Mouse (Mus musculus) cerebral cortex, adult 2 months (tissue): ENCODE measurements around the gene Nckap5l.

Source experiments
- WGBS: fragments of 180-500 bp; shearing (Covaris S2); methylation state at CpG from one replicate; pipeline ENCODE4 v1.1.7; 2018; 5-methylcytosine and 5-hydroxymethylcytosine counted together

Nckap5l gene

DNA sequence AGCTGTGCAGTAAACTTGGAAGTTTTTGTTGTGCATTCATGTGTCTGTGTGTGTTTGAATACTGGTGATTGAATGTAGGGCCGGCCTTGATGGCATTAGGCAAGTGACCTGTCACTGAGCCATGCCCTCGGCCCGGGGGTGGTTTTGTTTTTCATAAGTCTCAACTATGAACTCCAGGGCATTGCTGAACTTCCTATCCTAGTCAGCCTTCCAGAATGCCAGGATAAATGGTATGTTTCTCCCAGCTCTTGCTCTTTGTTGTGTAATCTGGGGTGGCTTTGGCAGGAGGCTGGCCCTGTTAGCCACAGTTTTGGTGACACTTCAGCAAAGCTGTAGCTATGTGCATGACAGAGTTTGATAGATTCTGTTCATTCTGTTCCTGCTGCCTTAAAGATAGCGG is 60.7 kb downstream of the Nckap5l start:
- WGBS: 40% methylated on average over 4 of the region's 4 CpGs

DNA sequence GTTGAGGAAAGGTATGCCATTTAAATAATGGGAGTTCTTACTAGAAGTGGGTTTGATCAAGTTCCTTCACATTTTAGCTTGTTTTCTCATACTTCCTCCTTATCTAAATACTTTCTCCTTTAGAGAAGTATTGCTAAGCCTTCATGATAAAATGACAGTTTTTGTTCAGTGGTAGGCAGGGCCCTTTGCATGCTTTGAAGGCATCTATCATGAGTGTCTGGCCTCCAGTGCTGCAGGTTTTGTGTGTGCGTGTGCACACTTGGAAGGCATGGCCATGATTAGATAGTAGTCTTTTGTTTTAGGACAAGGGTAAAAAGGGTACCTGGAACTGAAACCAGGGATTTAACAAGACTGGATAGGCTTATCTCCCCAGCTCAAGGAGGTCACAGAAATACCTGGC is 61.1 kb downstream of the Nckap5l start:
- 49% methylated on average over 1 of the region's 1 CpGs for WGBS

DNA sequence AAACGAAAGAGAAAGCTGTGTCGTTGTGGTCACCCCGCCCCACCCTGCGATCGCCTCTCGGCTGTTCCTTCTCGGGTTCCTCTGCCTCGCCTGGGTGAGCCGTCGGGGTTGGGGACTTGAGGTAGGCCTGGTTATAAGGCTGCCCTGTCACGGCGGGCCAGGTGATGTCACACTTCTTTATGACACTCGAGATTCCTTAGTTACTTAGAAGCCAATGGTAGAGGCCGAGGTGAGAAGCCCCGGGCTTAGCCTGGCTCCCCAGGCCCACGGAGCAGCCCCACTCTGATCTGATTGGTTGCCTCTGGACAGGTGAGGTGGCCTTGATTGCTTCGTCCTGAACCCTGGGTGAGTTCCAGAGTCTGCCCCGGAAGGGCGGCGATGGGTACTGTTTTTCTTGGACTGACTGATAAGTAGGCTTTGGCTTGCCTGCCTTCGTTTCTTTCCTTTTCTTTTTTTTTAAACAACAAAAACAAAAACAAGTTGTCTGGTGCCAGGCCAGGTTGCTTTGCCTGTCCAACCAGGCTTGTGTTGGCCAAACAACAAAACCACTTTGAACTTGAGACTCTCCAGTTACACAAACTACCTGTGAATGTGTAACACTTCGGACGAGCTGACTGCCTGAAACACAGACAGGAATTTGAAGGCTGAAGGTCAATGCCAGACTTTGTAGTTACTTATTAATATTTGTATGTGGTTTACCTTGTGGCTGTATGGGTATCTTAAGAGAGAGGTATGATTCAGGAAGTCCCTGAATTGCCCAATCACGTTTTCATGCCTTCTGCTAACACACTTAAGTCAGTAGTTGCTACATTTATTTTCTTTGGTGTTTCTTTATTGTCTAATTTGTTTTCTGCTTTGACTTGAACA is 63.9 kb downstream of the Nckap5l start:
- 2% methylated on average over 24 of the region's 24 CpGs for WGBS

GRCm38 (mm10) chr15:99392486-99393385 is 64.8 kb downstream of the Nckap5l start, which contains the start of gene Tmbim6:
Gene Tmbim6, plus strand, starts transcription at chr15:99392882.
- under 1% methylated on average over 51 of the region's 51 CpGs for WGBS

GRCm38 (mm10) chr15:99391975-99392374 is 65.6 kb downstream of the Nckap5l start:
- WGBS: 84% methylated on average over 6 of the region's 6 CpGs

DNA sequence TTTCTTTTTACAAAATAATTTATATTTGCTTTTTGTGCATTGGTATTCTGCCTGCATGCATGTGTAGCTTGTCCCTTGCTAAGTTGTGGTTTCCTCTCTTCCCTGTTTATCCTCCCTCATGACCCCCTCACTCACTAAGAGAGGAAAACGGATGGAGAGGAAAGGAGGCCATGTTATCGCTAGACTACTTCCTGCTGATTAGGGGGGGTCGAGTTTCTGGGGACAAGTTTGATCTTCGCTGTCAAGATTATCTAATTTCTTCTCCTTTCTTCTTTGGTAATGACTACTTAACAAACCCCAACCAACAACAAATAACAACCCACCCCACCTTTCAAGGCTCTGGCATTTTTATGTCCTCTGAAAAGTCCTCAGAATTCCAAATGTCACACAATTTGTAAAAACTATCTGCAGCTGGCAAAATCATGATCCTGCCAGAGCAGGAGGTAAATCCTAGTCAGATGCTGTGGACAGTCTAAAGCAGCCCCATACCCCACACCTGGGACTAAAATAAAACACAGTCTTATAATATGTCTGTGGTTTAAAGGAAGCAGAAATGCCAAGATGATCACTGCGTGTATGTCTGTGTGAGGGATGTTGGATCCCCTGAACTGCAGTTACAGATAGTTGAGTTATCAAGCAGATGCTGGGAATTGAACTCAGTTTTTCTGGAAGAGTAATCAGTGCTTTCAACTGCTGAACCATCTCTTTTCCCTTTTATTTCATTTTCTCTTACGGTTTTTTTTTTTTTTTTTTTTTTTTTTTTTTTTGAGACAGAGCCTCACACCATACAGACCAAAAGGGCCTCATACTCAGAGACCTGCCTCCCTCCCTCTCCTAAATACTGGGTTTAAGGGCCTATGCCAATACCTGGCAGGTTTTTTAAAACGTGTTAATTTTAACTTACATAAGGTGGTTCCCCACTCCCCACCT is 66.8 kb downstream of the Nckap5l start:
- 71% methylated on average over 7 of the region's 7 CpGs for WGBS

DNA sequence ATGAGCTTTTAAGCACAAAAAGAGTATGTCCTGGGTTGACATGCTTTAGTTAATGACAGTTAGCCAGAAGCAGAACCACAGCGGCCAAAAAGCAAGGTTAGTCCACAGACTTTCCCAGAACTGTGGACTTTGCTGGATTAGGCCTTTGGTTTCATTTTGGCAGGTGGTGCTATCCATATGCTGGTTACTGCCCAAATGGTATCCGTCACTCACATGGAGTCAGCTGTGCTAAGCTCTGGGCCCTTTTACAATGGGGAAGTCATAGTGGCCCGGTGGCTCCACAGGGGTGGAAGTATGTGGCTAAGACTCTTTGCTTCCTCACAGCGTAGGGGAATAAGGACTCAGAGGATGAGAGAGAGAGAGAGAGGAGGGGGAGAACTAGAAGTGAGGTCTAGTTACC is 69.6 kb downstream of the Nckap5l start:
- 62% methylated on average over 4 of the region's 4 CpGs for WGBS

DNA sequence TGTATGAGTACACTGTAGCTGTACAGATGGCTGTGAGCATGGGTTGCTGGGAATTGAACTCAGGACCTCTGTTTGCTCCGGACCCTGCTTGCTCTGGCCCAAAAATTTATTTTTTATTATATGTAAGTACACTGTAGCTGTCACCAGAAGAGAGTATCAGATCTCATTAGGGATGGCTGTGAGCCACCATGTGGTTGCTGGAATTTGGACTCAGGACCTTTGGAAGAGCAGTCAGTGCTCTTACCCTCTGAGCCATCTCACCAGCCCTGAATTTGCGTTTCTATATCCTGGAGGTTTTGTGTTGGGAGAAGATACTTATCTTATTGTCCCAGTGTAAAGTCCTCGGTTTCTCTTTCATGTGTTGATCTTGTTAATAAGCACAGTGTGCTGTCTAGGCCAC is 70.8 kb downstream of the Nckap5l start:
- WGBS: 87% methylated on average over 3 of the region's 3 CpGs

DNA sequence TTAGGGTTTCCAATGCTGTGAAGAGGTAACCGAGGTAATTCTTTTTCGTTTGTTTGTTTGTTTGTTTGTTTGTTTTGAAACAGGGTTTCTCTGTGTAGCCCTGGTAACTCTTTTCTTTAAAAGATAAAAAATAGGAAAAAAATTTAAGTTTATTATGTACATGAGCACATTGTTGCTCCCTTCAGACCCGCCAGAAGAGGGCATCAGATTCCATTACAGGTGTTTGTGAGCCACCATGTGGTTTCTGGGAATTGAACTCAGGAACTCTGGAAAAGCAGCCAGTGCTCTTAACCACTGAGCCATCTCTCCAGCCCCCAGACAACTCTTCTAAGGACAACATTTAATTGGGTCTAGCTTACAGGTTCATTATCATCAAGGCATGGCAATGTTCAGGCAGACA is 71.4 kb downstream of the Nckap5l start:
- WGBS: 77% methylated on average over 3 of the region's 3 CpGs

GRCm38 (mm10) chr15:99384071-99384470 is 73.5 kb downstream of the Nckap5l start:
- WGBS: 60% methylated on average over 6 of the region's 6 CpGs

DNA sequence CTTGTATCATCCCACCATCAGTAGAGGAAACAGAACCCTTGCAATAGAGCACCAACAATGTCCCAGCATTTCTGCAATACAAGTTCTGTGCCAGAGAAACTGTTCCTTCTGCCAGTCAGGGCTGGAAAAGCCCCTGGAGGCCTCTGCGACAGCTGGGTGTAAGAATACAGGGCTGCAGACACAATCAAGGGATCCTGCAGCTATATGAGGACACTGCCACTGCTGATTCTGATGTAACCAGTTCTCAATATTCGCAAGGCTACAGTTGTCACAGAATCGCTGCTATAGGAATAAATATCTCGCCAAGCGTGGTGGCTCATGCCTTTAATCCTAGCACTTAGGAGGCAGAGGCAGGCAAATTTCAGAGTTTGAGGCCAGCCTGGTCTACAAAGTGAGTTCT is 81.3 kb downstream of the Nckap5l start:
- WGBS: 87% methylated on average over 5 of the region's 5 CpGs

GRCm38 (mm10) chr15:99375581-99375980 is 82.0 kb downstream of the Nckap5l start:
- WGBS: 84% methylated on average over 3 of the region's 3 CpGs

DNA sequence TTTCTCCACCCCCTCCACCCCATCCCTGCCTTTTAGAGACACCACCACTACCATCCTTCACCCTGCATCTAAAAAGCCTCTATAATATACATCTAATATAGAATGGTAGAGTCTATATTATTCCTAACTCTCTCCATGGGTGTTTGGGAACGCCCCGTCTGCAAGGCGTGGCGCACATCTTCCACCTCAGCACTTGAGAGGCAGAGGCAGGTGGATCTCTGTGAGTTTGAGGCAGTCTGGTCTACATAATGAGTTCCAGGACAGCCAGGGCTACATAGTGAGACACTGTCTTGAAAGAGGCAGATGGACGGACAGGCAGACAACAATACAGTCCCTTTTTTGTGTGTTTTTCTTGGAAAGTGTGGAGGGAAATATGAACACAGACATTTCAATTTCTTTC is 82.5 kb downstream of the Nckap5l start:
- 92% methylated on average over 5 of the region's 5 CpGs for WGBS

DNA sequence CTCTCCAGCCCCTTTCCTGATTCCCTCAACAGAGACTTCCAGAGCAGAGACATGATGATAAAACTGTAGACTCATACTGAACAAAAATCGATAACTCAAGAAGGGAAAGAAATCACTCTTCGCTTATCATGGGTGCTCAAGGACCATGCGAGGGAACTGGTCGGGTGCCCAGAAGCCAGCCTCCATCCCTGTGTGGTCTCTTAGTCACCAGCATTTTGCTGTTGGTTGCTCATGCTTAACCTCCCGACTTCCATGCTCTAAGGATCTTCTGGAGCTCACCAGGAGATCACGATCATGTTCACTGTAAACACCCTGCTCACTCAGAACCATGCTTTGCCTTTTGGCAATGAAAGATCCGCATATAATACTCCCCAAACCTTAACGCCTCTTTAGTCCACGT is 84.8 kb downstream of the Nckap5l start:
- whole genome bisulfite sequencing: 90% methylated on average over 9 of the region's 9 CpGs
